Mouse (Mus musculus): Measurements from ENCODE around the gene Celf1. TPM values are rescaled to one million over a fixed set of nuclear protein-coding genes. Genes with fewer than 3 reads are reported as not detected.

Celf1 gene
- total and polyA plus RNA-seq, 2 experiments from 2014 or later = 72.6 to 113 TPM

GRCm38 (mm10) chr2:90916560-90917232, 23.5 kb upstream of the Celf1 start:
- TF ChIP-seq CTCF (IDR thresholded peaks at IDR 0.05; ENCODE audit: low read depth) (no peak), EP300 (IDR thresholded peaks at IDR 0.05; ENCODE audit: low read depth) (no peak)
- peak overlapping the region; percentile 97 for H3K27ac ChIP-seq (ENCODE audit: low read depth)
- 12% methylated on average over 7 of the region's 7 CpGs for WGBS
- H3K4me2 ChIP-seq (ENCODE audit: low read depth, low read length) = peak overlapping the region; percentile 78
- peaks cover 21% of the 10 kb centered on the region for H3K36me3 ChIP-seq (replicated peaks; ENCODE audit: control insufficient read depth, insufficient read depth, low read length)
- no peak for ATAC-seq (ENCODE audit: insufficient read depth, low read depth)
- DNase-seq (ENCODE audit: low spot score) = no peak
- peak overlapping the region; percentile 78 for H3K4me3 ChIP-seq (ENCODE audit: low read depth, low read length)
- H3K9me3 ChIP-seq (replicated peaks; ENCODE audit: control insufficient read depth, low read length) = no peaks in the 10 kb centered on the region
- H3K27me3 ChIP-seq (ENCODE audit: control insufficient read depth, insufficient read depth, low read length) = no peaks in the 10 kb centered on the region
- peaks cover 39% of the 10 kb centered on the region for H3K4me1 ChIP-seq (ENCODE audit: control insufficient read depth, insufficient read depth)
- H3K9ac ChIP-seq (replicated peaks; ENCODE audit: low read depth, low read length) = peak overlapping the region; percentile 99

GRCm38 (mm10) chr2:90917233-90917998, 22.8 kb upstream of the Celf1 start:
- TF ChIP-seq EP300 (IDR thresholded peaks at IDR 0.05; ENCODE audit: low read depth) (no peak), CTCF (IDR thresholded peaks at IDR 0.05; ENCODE audit: low read depth) (no peak)
- H3K27me3 ChIP-seq (ENCODE audit: control insufficient read depth, insufficient read depth, low read length) = no peaks in the 10 kb centered on the region
- peak overlapping the region; percentile 78 for H3K4me2 ChIP-seq (ENCODE audit: low read depth, low read length)
- DNase-seq (ENCODE audit: low spot score) = peak; percentile 77
- H3K9ac ChIP-seq (replicated peaks; ENCODE audit: low read depth, low read length) = peak overlapping the region; percentile 99
- WGBS = under 1% methylated on average over 70 of the region's 73 CpGs
- no peaks in the 10 kb centered on the region for H3K9me3 ChIP-seq (replicated peaks; ENCODE audit: control insufficient read depth, low read length)
- peaks cover 16% of the 10 kb centered on the region for H3K36me3 ChIP-seq (replicated peaks; ENCODE audit: control insufficient read depth, insufficient read depth, low read length)
- H3K27ac ChIP-seq (ENCODE audit: low read depth) = peak overlapping the region; percentile 97
- H3K4me3 ChIP-seq (ENCODE audit: low read depth, low read length) = peak overlapping the region; percentile 78
- peaks cover 39% of the 10 kb centered on the region for H3K4me1 ChIP-seq (ENCODE audit: control insufficient read depth, insufficient read depth)
- ATAC-seq (ENCODE audit: insufficient read depth, low read depth) = peak; percentile 87

GRCm38 (mm10) chr2:90917999-90918698, 22.0 kb upstream of the Celf1 start:
- Histone ChIP-seq H3K9ac (replicated peaks; ENCODE audit: low read depth, low read length) (peak overlapping the region; percentile 99), H3K4me1 (ENCODE audit: control insufficient read depth, insufficient read depth) (peaks cover 39% of the 10 kb centered on the region), H3K36me3 (replicated peaks; ENCODE audit: control insufficient read depth, insufficient read depth, low read length) (peaks cover 8% of the 10 kb centered on the region), H3K27ac (ENCODE audit: low read depth) (peak overlapping the region; percentile 97), H3K4me3 (ENCODE audit: low read depth, low read length) (peak overlapping the region; percentile 78), H3K27me3 (ENCODE audit: control insufficient read depth, insufficient read depth, low read length) (no peaks in the 10 kb centered on the region), H3K9me3 (replicated peaks; ENCODE audit: control insufficient read depth, low read length) (no peaks in the 10 kb centered on the region), H3K4me2 (ENCODE audit: low read depth, low read length) (peak overlapping the region; percentile 78)
- ATAC-seq (ENCODE audit: insufficient read depth, low read depth) (no peak; the same call in 1 of the 2 replicates), DNase-seq (ENCODE audit: low spot score) (no peak)
- 4% methylated on average over 15 of the region's 16 CpGs for WGBS
- TF ChIP-seq EP300 (IDR thresholded peaks at IDR 0.05; ENCODE audit: low read depth) (no peak; the same call in 1 of the 2 replicates), CTCF (IDR thresholded peaks at IDR 0.05; ENCODE audit: low read depth) (no peak)

- H3K27me3 ChIP-seq (ENCODE audit: control insufficient read depth, insufficient read depth, low read length) = no peaks in the 10 kb centered on the region
- no peaks in the 10 kb centered on the region for H3K9me3 ChIP-seq (replicated peaks; ENCODE audit: control insufficient read depth, low read length)
- peaks cover 22% of the 10 kb centered on the region for H3K4me1 ChIP-seq (ENCODE audit: control insufficient read depth, insufficient read depth)
- ATAC-seq (ENCODE audit: insufficient read depth, low read depth) (no peak), DNase-seq (ENCODE audit: low spot score) (peak; percentile 43)
- peak overlapping the region; percentile 64 for H3K27ac ChIP-seq (ENCODE audit: low read depth)
- TF ChIP-seq CTCF (IDR thresholded peaks at IDR 0.05; ENCODE audit: low read depth) (no peak), EP300 (IDR thresholded peaks at IDR 0.05; ENCODE audit: low read depth) (no peak)
- no peaks in the 10 kb centered on the region for H3K36me3 ChIP-seq (replicated peaks; ENCODE audit: control insufficient read depth, insufficient read depth, low read length)
- no peak overlapping the region for H3K4me3 ChIP-seq (ENCODE audit: low read depth, low read length)
- 29% methylated on average over 1 of the region's 1 CpGs for WGBS
- H3K4me2 ChIP-seq (ENCODE audit: low read depth, low read length) = no peak overlapping the region
- peak overlapping the region; percentile 29; the same call in 1 of the 2 replicates for H3K9ac ChIP-seq (replicated peaks; ENCODE audit: low read depth, low read length)
These were observed 19.0 kb upstream of the Celf1 start for GRCm38 (mm10) chr2:90921178-90921577.

GRCm38 (mm10) chr2:90922636-90923035, 17.5 kb upstream of the Celf1 start:
- H3K4me1 ChIP-seq (ENCODE audit: control insufficient read depth, insufficient read depth) = peaks cover 19% of the 10 kb centered on the region
- H3K4me2 ChIP-seq (ENCODE audit: low read depth, low read length) = no peak overlapping the region
- TF ChIP-seq CTCF (IDR thresholded peaks at IDR 0.05; ENCODE audit: low read depth) = no peak
- no peak for TF ChIP-seq EP300 (IDR thresholded peaks at IDR 0.05; ENCODE audit: low read depth)
- no peaks in the 10 kb centered on the region for H3K27me3 ChIP-seq (ENCODE audit: control insufficient read depth, insufficient read depth, low read length)
- no peak overlapping the region for H3K4me3 ChIP-seq (ENCODE audit: low read depth, low read length)
- no peaks in the 10 kb centered on the region for H3K36me3 ChIP-seq (replicated peaks; ENCODE audit: control insufficient read depth, insufficient read depth, low read length)
- DNase-seq (ENCODE audit: low spot score) (no peak), ATAC-seq (ENCODE audit: insufficient read depth, low read depth) (no peak)
- 91% methylated on average over 2 of the region's 2 CpGs for WGBS
- H3K9ac ChIP-seq (replicated peaks; ENCODE audit: low read depth, low read length) = no peak overlapping the region
- no peaks in the 10 kb centered on the region for H3K9me3 ChIP-seq (replicated peaks; ENCODE audit: control insufficient read depth, low read length)
- H3K27ac ChIP-seq (ENCODE audit: low read depth) = no peak overlapping the region
